Mouse (Mus musculus): ENCODE measurements at regions not wholly inside any gene's neighbourhood (a gene's known extent, or its start where the extent isn't known, plus 50 kb on each side); places are given as distances from the start of the nearest gene placed in this dataset.

- CTCF ChIA-PET = no interaction called here
These were observed 318.4 kb upstream of the Slc7a11 start for GRCm38 (mm10) chr3:50761766-50762165.

- CTCF ChIA-PET = no interaction called here
These were observed 314.7 kb upstream of the Slc7a11 start for GRCm38 (mm10) chr3:50758106-50758505.

DNA sequence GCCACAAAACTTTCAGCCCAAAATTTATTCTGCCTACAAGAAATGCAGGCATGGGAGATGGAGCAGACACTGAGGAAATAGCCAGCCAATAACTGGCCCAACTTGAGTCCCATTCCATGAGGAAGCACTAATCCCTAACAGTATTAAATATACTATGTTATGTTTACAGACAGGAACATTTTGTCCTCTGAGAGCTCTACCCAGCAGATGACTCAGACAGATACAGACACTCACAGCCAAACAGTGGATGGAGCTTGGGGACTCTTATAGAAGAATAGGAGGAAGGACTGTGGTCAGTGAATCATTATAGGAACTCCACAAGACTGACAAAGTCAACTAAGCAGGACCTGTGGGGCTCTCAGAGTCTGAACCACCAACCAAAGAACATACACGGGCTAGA, 293.8 kb upstream of the Slc7a11 start:
- CTCF ChIA-PET = no interaction called here

DNA sequence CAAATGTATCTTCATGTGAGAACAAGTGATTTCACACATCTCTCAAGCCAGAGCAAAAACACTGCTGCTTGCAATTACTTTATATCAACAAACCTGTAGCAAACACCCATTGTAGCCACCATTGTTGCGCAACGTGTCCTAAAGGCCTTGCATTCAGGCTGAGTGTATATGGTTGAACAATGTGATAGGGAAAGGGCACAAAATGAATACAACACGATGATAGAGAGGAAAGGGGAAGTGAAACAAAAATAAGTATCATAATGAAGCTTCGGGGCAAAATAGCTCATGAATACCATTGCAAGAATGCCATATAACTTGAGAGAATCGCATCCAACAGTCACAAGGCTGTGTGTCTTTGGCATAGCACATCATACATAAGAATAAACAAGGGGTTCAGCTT, 275.6 kb upstream of the Slc7a11 start:
- CTCF ChIA-PET = no interaction called here

DNA sequence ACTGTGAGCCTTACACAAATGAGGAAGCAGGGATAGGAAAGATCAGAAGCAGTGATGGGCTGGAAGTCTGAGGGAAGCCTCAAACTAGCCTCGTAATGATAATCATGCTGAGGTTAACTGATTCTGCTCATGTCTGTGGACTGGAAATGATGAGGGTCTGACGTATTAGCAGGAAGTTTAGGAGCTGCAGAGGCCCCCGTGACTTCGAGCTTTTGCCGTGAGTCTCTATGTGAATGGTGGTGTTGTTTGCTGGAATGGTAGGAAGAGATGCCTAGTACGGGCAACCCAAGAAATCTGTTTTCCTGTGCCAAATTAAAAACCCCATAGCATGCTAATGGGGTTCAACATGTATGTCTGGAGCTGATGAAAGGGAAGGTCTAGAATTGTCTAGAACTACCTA, 270.0 kb upstream of the Slc7a11 start:
- CTCF ChIA-PET = no interaction called here

DNA sequence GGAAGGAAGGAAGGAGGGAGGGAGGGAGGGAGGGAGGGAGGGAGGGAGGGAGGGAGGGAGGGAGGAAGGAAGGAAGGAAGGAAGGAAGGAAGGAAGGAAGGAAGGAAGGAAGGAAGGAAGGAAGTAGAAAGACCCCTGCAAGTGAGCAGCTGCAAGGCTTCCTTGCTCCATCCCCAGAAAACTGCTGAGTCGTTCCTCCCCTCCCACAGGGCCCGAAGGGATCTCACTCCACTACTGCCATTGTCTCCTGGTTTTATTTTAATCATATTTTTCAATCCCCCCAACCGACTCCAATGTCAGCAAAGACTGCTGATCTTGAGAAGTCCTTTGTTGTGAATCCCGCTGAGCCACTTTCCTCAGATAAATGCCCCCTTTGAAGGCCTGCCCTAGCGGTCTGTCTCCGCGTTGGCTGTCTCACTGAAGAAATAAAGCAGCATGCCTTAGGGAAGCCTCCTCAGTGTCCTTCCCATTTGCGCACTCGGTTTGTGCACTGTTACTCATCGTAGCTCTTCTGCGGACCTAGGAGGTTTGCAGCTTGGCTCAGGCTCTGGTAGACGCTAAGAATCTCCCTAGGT, 266.1 kb upstream of the Slc7a11 start:
- CTCF ChIA-PET = no interaction called here

GRCm38 (mm10) chr3:50706707-50707106, 263.3 kb upstream of the Slc7a11 start:
- CTCF ChIA-PET = no interaction called here

- CTCF ChIA-PET = no interaction called here
These were observed 251.7 kb upstream of the Slc7a11 start for GRCm38 (mm10) chr3:50694904-50695680.

GRCm38 (mm10) chr3:50694497-50694896, 251.1 kb upstream of the Slc7a11 start:
- CTCF ChIA-PET = no interaction called here

- CTCF ChIA-PET = no interaction called here
These were observed 248.9 kb upstream of the Slc7a11 start for GRCm38 (mm10) chr3:50692306-50692705.

DNA sequence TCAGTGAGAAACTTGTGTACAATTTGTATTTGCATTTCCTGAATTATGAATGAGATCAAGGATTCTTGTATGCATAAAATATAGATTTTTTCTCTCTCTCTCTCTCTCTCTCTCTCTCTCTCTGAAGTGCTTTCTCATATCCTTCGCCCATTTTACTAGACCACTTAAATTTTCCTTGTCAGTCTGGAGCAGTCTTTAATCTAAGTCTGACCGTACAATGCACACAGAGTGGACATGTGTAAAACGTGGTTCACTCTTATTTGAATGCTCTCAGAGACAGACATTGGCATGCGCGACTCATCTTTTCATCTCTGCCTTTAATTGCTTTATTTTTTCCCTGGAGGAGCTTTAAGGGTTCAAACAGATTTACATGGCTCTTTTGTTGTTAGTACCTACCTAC, 247.3 kb upstream of the Slc7a11 start:
- CTCF ChIA-PET = no interaction called here

DNA sequence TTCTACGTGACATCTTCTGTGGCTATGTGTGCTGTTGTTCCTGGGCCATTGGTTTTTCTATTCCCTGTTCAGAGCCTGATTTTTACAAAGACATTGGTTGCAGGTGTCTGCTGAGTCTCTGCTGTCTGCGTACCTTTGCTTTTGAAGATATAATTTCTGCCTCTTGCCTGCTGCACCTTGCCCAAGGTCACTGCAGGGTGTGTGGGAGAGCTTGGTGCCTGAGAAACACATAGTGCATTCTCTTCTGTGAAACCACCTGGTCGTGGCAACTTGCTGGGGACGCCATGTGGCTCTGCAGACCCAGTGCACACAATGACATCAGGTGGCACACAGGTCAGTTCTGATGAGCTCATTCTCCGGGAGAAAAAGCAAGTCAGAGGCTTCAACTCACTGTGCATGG, 246.0 kb upstream of the Slc7a11 start:
- CTCF ChIA-PET = no interaction called here

- CTCF ChIA-PET = no interaction called here
These were observed 244.3 kb upstream of the Slc7a11 start for GRCm38 (mm10) chr3:50687755-50688154.

DNA sequence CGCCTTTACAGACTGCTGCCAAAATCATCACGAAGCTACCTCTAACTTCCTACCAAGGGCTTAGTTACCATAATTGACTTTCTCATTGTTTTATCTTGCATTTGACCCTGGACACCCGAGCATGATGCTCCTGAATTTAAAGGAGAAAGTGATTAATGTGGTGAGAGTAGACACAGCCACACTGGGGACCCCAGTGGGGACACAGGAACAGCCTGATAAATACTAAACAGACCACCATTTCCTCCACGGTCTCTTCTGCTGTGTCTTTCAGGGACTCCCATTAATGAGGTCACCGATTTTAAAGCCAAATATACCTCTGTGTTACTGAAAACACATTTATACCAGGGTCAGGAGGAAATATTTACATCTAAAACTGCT, 235.2 kb upstream of the Slc7a11 start:
- CTCF ChIA-PET = no interaction called here

- CTCF ChIA-PET = no interaction called here
These were observed 234.7 kb upstream of the Slc7a11 start for GRCm38 (mm10) chr3:50677953-50678610.

GRCm38 (mm10) chr3:50675769-50676168, 232.4 kb upstream of the Slc7a11 start:
- CTCF ChIA-PET = no interaction called here

GRCm38 (mm10) chr3:50674860-50675566, 231.6 kb upstream of the Slc7a11 start:
- CTCF ChIA-PET = no interaction called here

DNA sequence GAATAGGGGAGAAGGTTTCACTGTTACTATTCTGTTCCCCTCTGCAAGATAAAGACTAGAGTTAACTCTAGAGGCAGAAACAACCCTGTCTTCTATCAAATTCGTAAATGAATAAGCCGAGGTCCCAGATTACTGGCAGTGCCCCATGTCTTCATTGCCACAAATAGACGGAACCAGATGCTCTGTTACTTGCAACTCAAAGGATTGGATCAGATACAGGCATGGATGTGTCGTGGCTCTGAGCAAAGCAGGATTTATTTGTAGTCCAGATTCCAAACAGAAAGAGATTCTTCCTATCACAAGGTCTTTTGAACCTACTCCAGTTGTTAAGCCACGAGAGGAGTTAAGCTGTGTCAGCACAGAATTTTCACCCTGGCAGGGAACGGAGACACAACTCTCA, 221.9 kb upstream of the Slc7a11 start:
- CTCF ChIA-PET = no interaction called here

GRCm38 (mm10) chr3:50660966-50661365, 217.6 kb upstream of the Slc7a11 start:
- CTCF ChIA-PET = no interaction called here

DNA sequence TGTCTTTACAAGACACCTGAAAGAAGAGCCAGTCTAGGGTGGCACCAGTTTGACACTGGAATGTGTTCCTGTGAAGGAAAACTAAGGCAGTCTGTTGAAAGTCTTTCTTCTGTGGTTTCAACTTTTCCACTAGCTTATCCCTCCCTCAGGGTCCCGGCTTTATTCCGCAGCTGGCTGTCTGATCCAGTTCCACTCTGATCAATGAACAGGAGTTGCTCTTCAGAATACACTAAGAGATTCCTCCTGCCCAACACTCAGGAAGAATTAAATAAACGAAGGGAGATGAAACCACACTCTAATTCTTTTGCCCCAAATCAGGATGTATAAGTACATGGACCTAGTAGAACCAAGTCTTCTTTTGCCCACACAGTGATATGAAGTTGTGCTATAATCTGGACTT, 217.2 kb upstream of the Slc7a11 start:
- CTCF ChIA-PET = no interaction called here

DNA sequence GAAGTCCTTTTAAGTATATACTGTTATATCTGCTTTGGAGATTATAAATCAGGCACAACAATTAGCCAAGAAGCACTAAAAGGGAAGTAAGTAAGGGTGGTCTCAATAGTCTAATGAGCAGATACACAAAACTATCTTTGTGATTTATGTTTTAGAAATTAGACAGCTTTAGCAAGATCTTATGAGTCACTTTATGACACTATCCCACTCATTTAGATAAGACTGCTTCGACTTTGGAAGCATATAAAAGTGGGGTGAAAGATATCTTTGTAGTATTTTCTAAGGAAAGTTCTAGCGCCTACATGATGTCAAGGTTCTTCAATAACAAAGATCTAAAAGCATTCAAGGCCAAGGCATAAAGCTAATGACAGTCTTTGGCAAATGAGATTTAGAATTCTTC, 214.5 kb upstream of the Slc7a11 start:
- CTCF ChIA-PET = interaction anchor here (0.7 kb wide), 1 partner anchor 560 kb away, joined by 15 read pairs; no protein-coding TSS in a partner anchor

GRCm38 (mm10) chr3:50654441-50654840, 211.0 kb upstream of the Slc7a11 start:
- CTCF ChIA-PET = no interaction called here

GRCm38 (mm10) chr3:50652265-50652664, 208.9 kb upstream of the Slc7a11 start:
- CTCF ChIA-PET = no interaction called here
